8 mouse cellular contexts compared by ENCODE assay signal in the genomic region with DNA sequence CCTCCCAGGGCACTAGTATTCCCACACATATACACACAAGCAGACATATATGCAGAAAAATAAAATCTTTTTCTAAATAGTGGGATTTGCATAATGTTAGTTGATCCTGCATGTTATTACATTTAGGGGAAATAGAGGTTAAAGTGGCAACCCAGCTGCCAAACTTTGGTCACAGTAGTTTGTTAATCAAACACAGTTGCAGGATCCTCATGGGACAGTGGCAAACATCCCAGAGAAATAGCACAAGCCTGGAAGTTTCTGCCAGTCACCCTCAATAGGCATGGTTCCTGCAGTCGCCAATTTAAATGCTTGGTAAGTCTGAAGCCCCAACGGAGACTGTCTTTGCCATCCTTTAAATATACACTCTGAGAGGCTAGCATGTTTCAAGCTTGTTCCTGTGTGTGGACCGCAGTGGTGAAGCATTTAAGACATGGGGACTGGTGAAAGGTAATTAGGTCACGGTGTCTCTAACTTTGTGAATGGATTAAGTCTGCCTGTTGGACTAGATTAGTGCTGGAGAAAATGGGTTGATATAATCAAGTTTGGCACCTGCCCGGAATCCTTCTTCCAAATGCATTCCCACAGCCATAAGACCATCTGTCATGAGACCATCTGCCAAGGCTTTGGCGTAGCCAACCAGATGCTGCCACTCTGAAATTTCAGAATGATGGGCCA.
DNase-seq lines count a peak whose midpoint lies in the region; ATAC-seq and TF ChIP-seq lines count a peak whose summit lies in the region.

No protein-coding gene starts in this region.

- WGBS in lung, embryonic 14.5 days: 85% methylated on average over 6 of the region's 6 CpGs
- 85% methylated on average over 6 of the region's 6 CpGs for WGBS in lung, postnatal 0 days
- WGBS in hindbrain, postnatal 0 days: 40% methylated on average over 6 of the region's 6 CpGs
- WGBS in small intestine, adult 2 months: 86% methylated on average over 6 of the region's 6 CpGs

- H3K27ac ChIP-seq in lung, embryonic 14.5 days (ENCODE audit: low read depth): peak overlapping the region; percentile 65; the same call in 1 of the 2 replicates
- H3K27ac ChIP-seq in lung, postnatal 0 days (ENCODE audit: low read length): no peak overlapping the region; the same call in 1 of the 2 replicates
- no peak overlapping the region for H3K27ac ChIP-seq in hindbrain, postnatal 0 days
- 0 out of 2 replicates have a peak overlapping the region, but pooled peaks have one; percentile 3 for H3K27ac ChIP-seq in small intestine, adult 2 months (ENCODE audit: insufficient read depth, low read depth, low read length)

- no peaks in the 10 kb centered on the region for H3K36me3 ChIP-seq in lung, embryonic 14.5 days (ENCODE audit: insufficient read depth)
- H3K36me3 ChIP-seq in lung, postnatal 0 days (ENCODE audit: insufficient read depth, low read length): no peaks in the 10 kb centered on the region
- no peaks in the 10 kb centered on the region for H3K36me3 ChIP-seq in hindbrain, postnatal 0 days (ENCODE audit: insufficient read depth, low read length)
- H3K36me3 ChIP-seq in small intestine, adult 2 months (ENCODE audit: control insufficient read depth, insufficient read depth, low read length): no peaks in the 10 kb centered on the region

- no peak overlapping the region for H3K4me3 ChIP-seq in lung, embryonic 14.5 days (ENCODE audit: low read depth, low read length)
- H3K4me3 ChIP-seq in lung, postnatal 0 days (ENCODE audit: low read depth, low read length): no peak overlapping the region
- no peak overlapping the region for H3K4me3 ChIP-seq in hindbrain, postnatal 0 days (ENCODE audit: low read length)
- no peak overlapping the region for H3K4me3 ChIP-seq in small intestine, adult 2 months (ENCODE audit: low read depth, low read length)

- no peak for ATAC-seq in lung, embryonic 14.5 days (ENCODE audit: insufficient read depth)
- no peak for ATAC-seq in lung, postnatal 0 days
- no peak for ATAC-seq in hindbrain, postnatal 0 days

- peaks cover 13% of the 10 kb centered on the region; the same call in 1 of the 2 replicates for H3K4me1 ChIP-seq in lung, embryonic 14.5 days (ENCODE audit: insufficient read depth)
- H3K4me1 ChIP-seq in lung, postnatal 0 days (ENCODE audit: insufficient read depth, low read depth, low read length): peaks cover 4% of the 10 kb centered on the region; the same call in 1 of the 2 replicates
- peaks cover 9% of the 10 kb centered on the region for H3K4me1 ChIP-seq in hindbrain, postnatal 0 days (ENCODE audit: insufficient read depth, low read length)
- H3K4me1 ChIP-seq in small intestine, adult 2 months (ENCODE audit: control insufficient read depth, insufficient read depth, insufficient read length, low read length): peaks cover 14% of the 10 kb centered on the region; the same call in 1 of the 2 replicates

- DNase-seq in lung, embryonic 14.5 days: no peak
- no peak for DNase-seq in lung, postnatal 0 days (ENCODE audit: low spot score)
- DNase-seq in cerebellum, postnatal 14 days: peak; percentile 83 to 88
- peak; percentile 81 for DNase-seq in hindbrain, postnatal 0 days (ENCODE audit: low spot score)
- no peak for DNase-seq in gastrocnemius, adult 18-20 months (ENCODE audit: low spot score)
- DNase-seq in ovary, postnatal 10 days (ENCODE audit: low spot score): no peak
- no peak for DNase-seq in lung, adult 18-20 months

- no peak overlapping the region for H3K4me2 ChIP-seq in lung, embryonic 14.5 days
- no peak overlapping the region for H3K4me2 ChIP-seq in lung, postnatal 0 days (replicated peaks; ENCODE audit: low read depth, low read length)
- no peak overlapping the region for H3K4me2 ChIP-seq in hindbrain, postnatal 0 days (ENCODE audit: low read depth, low read length)

- H3K9me3 ChIP-seq in lung, embryonic 14.5 days (ENCODE audit: low read depth, low read length): no peaks in the 10 kb centered on the region
- H3K9me3 ChIP-seq in lung, postnatal 0 days (ENCODE audit: low read length): no peaks in the 10 kb centered on the region
- no peaks in the 10 kb centered on the region for H3K9me3 ChIP-seq in hindbrain, postnatal 0 days (ENCODE audit: low read length)

- H3K27me3 ChIP-seq in lung, embryonic 14.5 days (ENCODE audit: insufficient read depth, low read length): no peaks in the 10 kb centered on the region
- no peaks in the 10 kb centered on the region for H3K27me3 ChIP-seq in lung, postnatal 0 days (replicated peaks; ENCODE audit: insufficient read depth, low read length)
- H3K27me3 ChIP-seq in hindbrain, postnatal 0 days (ENCODE audit: insufficient read depth, low read length): no peaks in the 10 kb centered on the region
- no peaks in the 10 kb centered on the region for H3K27me3 ChIP-seq in small intestine, adult 2 months (ENCODE audit: control insufficient read depth, insufficient read depth, low read length)

- TF ChIP-seq EP300 in lung, postnatal 0 days (IDR thresholded peaks at IDR 0.05): no peak

- no peak for TF ChIP-seq POLR2A in small intestine, adult 2 months (IDR thresholded peaks at IDR 0.05; ENCODE audit: low read depth, low read length)

- H3K9ac ChIP-seq in lung, embryonic 14.5 days: no peak overlapping the region
- no peak overlapping the region for H3K9ac ChIP-seq in lung, postnatal 0 days (replicated peaks; ENCODE audit: low read depth)
- H3K9ac ChIP-seq in hindbrain, postnatal 0 days (replicated peaks; ENCODE audit: low read length): no peak overlapping the region

- TF ChIP-seq CTCF in lung, embryonic 14.5 days (IDR thresholded peaks at IDR 0.05; ENCODE audit: low read depth): no peak
- TF ChIP-seq CTCF in lung, postnatal 0 days (IDR thresholded peaks at IDR 0.05): no peak
- no peak for TF ChIP-seq CTCF in hindbrain, postnatal 0 days (IDR thresholded peaks at IDR 0.05; ENCODE audit: low read depth)
- no peak for TF ChIP-seq CTCF in small intestine, adult 2 months (IDR thresholded peaks at IDR 0.05; ENCODE audit: extremely low read depth, insufficient read length, insufficient replicate concordance, low read depth, low read length)

Comparison
In these comparisons a context has a peak if more than half of its experiments do, and no peak if none do; other contexts are left out.
1. H3K27ac ChIP-seq: peak in lung, embryonic 14.5 days (single experiment) and small intestine, adult 2 months (single experiment); none in lung, postnatal 0 days (single experiment) and hindbrain, postnatal 0 days (single experiment).
2. DNase-seq: peak in cerebellum, postnatal 14 days (2 of 2) and hindbrain, postnatal 0 days (single experiment); none in lung, embryonic 14.5 days (single experiment), lung, postnatal 0 days (single experiment), gastrocnemius, adult 18-20 months (single experiment), ovary, postnatal 10 days (single experiment) and lung, adult 18-20 months (0 of 2).